Mouse (Mus musculus) cerebellum, adult 8-10 months (tissue): ENCODE data around the gene Dnah2.
A peak's percentile ranks its signal among the peaks of the same experiment; 100 is the strongest.

Experiments used
- DNase-seq: peaks from one replicate; pipeline ENCODE4 v3.0.0; 2022

Gene Dnah2

GRCm38 (mm10) chr11:69461568-69461967, 87.3 kb downstream of the Dnah2 start:
- no peak for DNase-seq

GRCm38 (mm10) chr11:69459883-69460282, 89.0 kb downstream of the Dnah2 start:
- no peak for DNase-seq

GRCm38 (mm10) chr11:69457006-69457579, 91.8 kb downstream of the Dnah2 start:
- DNase-seq, result no peak

- DNase-seq, result no peak
Observed at GRCm38 (mm10) chr11:69452114-69452867, 96.6 kb downstream of the Dnah2 start.

- DNase-seq, result no peak
Observed at GRCm38 (mm10) chr11:69447299-69447698, 101.6 kb downstream of the Dnah2 start.

- DNase-seq, result no peak
Observed at GRCm38 (mm10) chr11:69443328-69443727, 105.6 kb downstream of the Dnah2 start.

- no peak for DNase-seq
Observed at GRCm38 (mm10) chr11:69437291-69437690, 111.6 kb downstream of the Dnah2 start.

- no peak for DNase-seq
Observed at GRCm38 (mm10) chr11:69433189-69433588, 115.7 kb downstream of the Dnah2 start.

- no peak for DNase-seq
Observed at GRCm38 (mm10) chr11:69432640-69432982, 116.3 kb downstream of the Dnah2 start.

GRCm38 (mm10) chr11:69431829-69432639, 116.9 kb downstream of the Dnah2 start:
- DNase-seq, result peak; percentile 82

GRCm38 (mm10) chr11:69430631-69431030, 118.3 kb downstream of the Dnah2 start:
- no peak for DNase-seq

GRCm38 (mm10) chr11:69429313-69429712, 119.6 kb downstream of the Dnah2 start:
- no peak for DNase-seq

- no peak for DNase-seq
Observed at GRCm38 (mm10) chr11:69428751-69429150, 120.2 kb downstream of the Dnah2 start.

GRCm38 (mm10) chr11:69426246-69426645, 122.7 kb downstream of the Dnah2 start:
- no peak for DNase-seq

- no peak for DNase-seq
Observed at GRCm38 (mm10) chr11:69423885-69424284, 125.0 kb downstream of the Dnah2 start.

GRCm38 (mm10) chr11:69422842-69423241, 126.1 kb downstream of the Dnah2 start:
- DNase-seq, result no peak

GRCm38 (mm10) chr11:69421131-69421977, 127.6 kb downstream of the Dnah2 start:
- DNase-seq, result no peak

- no peak for DNase-seq
Observed at GRCm38 (mm10) chr11:69420554-69421000, 128.3 kb downstream of the Dnah2 start.

GRCm38 (mm10) chr11:69419813-69420553, 128.9 kb downstream of the Dnah2 start:
- DNase-seq, result no peak

GRCm38 (mm10) chr11:69419443-69419812, 129.5 kb downstream of the Dnah2 start:
- DNase-seq, result no peak

- peak; percentile 87 for DNase-seq
Observed at GRCm38 (mm10) chr11:69418481-69419442, 130.1 kb downstream of the Dnah2 start.
